Mouse (Mus musculus) activated CD4-positive, CD25-positive, alpha-beta regulatory T cell, adult 9 weeks (primary cell): Measurements from ENCODE around the gene Nubpl. TPM values are rescaled to one million over a fixed set of nuclear protein-coding genes. Genes with fewer than 3 reads are reported as not detected.

Experiments used
- polyA plus RNA-seq: library from polyadenylated mRNA; unstranded; fragments of 100-300 nt; shearing (Covaris generic); gene quantifications from one replicate; pipeline ENCODE4 v1.2.1, GENCODE M21; 2017

Nubpl gene
- polyA plus RNA-seq = 7.0 TPM

GRCm38 (mm10) chr12:52097650-52098070 lies at the start of gene Nubpl:
Gene Nubpl (plus strand): TSS chr12:52097737.

Other genes starting within 250 kb of the Nubpl start
- gene Heatr5a, start 126.4 kb upstream of the Nubpl start, polyA plus RNA-seq = 9.1 TPM
- gene Dtd2, start 91.2 kb upstream of the Nubpl start, polyA plus RNA-seq = 12.4 TPM
- gene Gpr33, start 69.7 kb upstream of the Nubpl start, polyA plus RNA-seq = not detected